Mouse (Mus musculus) cerebellum, adult (tissue): ENCODE results near the gene Sar1a.

Experiments
- ATAC-seq: cut with Nextera tagmentation; 2 replicates; pipeline ENCODE4 v1.9.2; 2017; ENCODE audit warnings: mild to moderate bottlenecking, moderate library complexity, mixed read lengths; ENCODE audit not compliant: insufficient number of reproducible peaks, low FRiP score, low TSS enrichment

Sar1a gene

DNA sequence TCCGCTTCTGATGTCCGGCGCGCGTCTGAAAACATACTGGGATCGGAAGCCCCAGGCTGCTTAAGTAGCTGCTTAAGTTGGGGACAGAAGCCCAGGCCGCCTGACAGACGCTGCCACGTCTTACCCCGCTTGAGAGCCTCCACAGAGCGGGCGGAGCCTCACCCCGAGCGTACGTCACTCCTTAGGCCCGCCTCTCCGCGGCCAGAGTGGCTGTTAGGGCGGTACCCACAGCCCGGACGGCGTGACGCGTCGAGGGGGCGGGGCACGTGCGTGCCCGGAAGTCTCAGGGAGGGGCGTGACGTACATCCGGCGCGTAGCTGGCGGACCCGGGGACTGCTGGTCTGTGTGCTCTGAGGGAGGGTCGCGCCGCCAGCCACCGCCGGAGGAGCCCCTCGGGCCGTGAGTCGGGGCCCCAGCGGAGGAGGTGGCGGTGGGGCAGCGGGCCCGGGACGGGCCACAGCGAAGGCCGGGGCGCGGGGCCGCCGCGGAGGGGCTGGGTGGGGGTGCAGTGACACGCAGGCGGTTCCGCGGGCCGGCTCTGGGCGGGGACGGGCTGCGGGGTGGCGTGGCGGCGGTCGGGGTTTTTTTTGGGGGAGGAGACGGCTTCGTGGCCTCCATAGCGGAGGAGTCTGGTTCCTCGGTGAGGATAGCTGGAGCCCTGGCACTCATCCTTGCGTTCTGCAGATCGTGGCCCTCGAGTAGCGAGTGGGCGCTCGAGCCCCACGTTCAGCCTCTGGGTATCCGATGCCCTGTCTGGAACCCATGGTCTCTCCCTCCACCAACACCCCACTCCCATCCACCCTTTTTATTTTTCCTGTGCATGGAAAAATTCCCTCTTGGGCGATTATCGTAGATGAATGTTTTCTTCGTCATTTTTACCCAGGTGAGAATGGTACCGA, at the start of gene Sar1a:
Gene Sar1a, plus strand, starts transcription at position 285 of the 899 bp plus-strand sequence.
- ATAC-seq: peak; percentile 98

DNA sequence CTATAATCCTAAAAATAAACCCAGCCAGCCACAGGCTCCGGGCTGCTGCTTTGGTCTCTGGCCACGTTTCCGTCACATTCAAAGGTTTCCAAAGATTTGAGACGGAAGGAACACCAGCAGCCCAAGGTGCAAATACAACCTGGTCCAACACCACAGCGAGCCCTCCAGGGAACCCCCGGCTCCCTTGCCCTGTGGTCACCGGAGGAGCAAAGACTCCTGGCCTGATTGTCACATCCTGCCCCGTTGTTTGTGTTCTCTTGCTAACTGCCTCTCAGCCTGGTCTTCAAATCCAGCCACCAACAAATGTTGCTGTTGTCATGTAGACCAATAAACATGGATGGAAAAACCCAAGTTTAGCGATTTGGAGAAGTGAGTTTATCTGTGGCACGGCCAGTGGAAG, 47.7 kb upstream of the Sar1a start:
- ATAC-seq: no peak

DNA sequence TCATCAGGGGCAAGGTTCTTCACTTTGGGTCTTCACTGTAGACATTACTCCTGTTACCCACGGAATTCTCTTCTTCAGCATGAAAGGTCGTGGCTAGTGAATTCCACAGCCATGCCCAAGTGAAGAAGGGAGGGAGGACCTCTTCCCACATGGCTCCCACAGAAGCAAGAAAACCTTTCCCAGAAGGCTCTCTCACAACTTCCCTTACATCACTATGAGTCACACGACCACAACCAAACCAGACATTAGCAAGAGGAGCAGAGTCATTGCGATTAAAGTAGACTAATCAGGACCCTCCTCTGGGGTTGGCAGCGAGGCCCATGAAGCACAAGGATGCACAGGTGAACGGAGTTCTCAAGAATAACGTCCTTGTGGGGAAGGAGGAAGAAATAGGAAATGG, 43.0 kb upstream of the Sar1a start:
- ATAC-seq: no peak

DNA sequence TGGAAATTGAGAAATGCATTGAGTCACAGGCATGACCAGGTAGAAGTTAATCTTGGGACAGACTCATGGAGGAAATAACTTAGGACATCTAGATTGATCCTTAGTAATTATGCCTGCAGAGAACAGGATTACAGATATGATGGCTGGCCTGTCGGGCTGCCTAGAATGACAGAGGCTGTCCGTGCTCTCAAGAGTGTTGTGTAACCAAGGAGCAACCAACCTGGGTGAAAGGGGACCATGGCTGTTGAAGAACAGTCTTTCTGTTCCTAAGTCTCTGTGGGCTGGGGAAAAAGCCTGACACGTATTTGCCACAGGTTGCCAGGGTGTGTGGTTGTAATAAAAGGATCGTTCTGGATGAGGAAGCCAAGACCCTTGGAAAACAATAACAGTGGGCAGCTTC, 39.7 kb upstream of the Sar1a start:
- no peak for ATAC-seq

DNA sequence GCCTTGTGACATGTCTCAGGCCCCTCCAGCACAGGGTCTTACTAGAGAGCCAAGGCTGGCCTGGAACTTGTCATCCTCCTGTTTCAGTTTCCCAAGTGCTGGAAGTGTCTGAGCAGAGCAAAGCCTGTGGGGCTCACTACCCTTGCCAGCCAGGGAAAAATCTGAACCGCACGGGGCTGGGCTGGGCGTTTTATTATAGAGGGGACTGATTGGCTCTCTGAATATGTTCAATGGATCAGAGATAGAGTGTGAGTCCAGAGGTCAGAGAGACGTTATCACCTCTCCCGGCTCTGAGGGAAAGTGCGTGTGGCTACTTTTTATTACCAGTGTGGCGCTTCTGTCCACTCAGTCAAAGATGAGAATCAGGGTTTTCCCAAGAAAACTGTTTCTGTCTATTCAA, 33.5 kb upstream of the Sar1a start:
- ATAC-seq: no peak

DNA sequence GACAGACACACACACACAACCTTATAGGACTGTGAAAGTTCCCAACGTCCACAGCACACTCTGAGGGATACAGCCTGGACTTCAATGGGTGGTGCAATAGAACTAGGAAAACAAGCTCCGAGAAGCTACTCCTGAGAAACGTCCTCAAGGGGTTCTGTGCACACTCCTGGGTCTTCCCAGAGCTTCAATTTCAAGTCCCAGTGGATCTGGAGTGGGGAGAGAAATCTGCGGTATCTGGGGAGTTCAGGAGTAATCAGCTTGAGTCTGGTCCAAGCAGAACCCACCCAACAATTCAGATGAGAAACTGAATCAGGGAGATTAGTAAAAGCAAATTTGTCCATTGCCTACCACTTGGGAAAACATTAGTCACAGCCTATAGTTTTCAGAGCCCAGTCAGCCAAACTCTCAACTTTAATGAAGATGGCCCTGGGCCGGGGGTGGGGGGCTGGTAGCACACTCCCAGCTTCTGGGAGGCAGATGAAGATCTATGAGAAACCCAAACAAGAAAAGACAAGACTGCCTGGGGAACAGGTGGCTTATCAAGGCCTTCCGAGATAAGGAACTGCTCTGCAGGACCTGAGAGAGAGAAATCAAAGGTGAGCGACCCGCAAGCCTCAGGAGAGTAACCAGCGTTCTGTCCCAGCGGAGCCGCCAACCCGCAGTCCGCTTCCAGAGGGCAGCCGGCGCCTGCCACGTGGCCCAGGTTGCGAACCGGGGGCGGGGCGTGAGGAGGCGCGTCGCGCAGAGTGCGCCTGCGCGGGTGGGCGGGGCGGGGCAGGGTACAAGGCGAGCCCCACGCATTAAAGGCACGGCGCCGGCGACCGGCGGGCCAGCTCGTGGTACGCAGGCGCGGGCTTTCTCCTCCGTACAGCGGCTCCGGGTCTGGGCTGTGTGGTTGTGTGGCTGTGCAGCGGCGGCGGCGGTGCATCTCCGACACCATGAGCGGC, 32.0 kb upstream of the Sar1a start, which contains the start of gene Ppa1:
Gene Ppa1, plus strand, starts transcription at position 763 of the 947 bp plus-strand sequence.
- ATAC-seq: peak; percentile 97

DNA sequence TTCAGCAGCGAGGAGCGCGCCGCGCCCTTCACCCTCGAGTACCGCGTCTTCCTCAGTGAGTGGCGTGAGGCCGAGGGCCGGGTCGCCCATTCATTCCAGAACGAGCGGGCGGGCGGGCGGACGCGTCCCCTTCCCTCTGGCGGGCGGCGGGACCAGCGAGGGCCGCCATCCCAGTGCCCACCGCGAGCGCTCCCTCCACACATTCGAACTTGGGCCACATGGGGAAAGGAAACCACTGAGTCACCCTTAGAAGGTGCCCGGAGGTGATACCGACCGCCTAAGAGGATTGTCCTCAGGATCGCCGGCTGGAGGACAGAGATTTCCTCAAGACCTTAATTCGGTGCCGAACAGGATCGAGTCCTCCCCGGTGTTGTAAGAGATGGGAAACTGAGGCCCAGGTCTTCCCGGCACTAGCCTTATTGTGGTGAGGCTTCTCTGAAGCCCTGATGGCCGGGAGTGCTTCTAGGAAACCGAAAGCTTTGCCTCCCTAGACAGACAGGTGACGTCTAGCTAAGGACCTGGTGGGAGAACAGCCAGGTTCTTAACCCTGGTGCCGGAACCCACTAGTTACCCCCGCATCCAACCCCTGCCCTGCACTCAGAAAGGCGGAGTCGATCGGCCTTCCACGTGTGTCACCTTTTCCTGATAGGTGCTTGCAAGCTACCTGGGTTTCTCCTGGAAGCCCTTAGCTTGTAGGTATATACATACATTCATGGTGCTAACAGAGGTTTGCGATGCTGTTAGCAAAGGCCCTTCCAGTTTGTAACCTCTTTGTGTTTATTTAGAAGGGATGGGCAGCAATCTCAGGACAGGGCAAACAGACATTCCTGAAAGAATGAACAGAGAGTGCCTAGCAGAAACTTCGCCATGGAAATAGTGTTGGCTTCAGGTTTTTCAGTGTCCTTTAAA, 31.1 kb upstream of the Sar1a start:
- ATAC-seq: peak; percentile 39; the same call in 1 of the 2 replicates

DNA sequence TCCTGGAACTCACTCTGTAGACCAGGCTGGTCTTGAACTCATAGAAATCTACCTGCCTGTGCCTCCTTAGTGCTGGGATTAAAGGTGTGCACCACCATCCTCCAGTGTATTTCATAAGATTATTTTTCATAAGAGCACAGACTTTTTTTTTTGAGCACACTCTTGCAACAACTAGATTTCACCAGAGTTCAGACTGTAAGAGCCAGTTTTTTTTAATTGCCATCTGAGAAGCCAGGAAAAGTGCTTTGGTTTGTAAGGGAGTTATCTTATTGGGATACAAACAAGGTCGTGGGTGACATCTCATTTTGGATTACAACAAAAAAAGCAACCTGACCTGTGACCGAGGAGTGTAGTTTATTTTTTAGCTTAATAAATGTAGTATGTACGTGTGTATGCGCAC, 26.0 kb upstream of the Sar1a start:
- no peak for ATAC-seq

DNA sequence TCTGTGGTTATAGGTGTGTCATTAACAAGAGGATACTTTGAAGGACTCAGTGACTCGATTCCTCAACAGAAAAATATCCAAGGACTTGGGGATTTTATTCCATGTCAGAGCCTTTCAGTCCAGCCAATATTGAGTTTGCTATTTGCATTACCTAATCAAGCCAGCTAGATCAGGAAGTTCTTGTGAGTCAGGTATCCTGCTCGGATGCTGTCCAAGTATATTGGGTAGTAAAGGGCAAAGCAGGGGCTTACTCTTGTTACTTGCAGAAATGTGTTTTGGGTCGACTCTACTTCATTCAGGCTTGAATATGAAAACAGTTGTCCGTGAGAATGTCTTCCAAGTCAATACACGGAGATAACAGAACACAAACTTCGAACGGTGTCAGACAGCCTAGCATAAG, 25.4 kb upstream of the Sar1a start:
- ATAC-seq: no peak

DNA sequence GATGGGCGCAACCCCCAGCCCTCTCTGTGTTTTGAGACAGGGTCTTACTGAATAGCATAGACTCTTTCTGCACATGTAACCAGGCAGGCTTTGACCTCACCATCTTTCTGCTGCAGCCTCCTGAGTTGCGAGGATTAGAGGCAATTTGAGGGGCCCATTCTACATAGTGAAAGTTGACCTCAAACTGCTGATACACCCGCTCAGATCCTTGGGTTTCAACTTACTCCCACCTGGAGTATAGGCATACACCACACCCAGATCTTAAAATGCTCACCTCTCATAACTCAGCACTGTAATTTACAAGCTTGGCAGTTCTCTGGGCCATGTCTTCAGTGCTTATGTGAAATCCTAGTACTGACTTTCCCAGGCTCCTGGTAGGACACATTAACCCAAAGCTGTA, 24.9 kb upstream of the Sar1a start:
- no peak for ATAC-seq

DNA sequence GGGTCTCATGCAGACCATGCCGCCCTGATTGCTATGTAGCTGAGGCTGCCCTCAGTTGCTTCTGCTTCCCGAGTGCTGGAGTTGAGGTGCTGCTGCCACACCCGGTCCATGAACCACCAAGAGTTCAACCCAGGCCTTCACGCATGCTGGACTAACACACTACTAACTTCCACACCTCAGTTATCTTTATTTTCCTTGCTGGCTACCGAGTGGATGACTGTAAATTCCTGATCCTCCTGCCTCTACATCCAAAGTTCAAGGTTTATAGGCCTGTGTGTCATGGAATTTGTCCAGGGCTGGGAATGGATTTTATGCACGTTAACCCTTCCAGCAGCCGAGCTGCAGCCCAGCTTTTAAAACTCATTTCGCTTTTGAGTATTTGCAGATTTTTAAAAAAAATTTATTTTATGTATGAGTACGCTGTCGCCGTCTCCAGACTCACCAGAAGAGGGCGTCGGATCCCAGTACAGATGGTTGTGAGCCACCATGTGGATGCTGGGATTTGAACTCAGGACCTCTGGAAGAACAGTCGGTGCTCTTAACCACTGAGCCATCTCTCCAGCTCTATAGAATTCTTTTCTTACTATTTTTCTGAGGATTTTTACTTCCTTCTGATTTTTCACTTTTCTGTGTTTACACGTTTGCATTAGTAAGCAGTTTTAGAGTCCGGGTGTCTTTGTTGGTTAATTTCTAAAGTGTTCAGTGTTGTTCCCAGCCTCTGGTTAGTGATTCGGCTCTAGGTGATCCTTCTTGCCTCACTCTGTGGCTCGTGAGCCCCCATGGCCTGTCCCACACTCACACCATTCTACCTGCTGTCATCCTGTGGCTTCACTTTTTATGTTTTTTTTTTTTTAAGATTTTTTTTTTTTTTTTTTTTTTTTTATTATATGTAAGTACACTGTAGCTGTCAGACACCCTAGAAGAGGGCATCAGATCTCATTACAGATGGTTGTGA, 22.9 kb upstream of the Sar1a start:
- ATAC-seq: no peak

DNA sequence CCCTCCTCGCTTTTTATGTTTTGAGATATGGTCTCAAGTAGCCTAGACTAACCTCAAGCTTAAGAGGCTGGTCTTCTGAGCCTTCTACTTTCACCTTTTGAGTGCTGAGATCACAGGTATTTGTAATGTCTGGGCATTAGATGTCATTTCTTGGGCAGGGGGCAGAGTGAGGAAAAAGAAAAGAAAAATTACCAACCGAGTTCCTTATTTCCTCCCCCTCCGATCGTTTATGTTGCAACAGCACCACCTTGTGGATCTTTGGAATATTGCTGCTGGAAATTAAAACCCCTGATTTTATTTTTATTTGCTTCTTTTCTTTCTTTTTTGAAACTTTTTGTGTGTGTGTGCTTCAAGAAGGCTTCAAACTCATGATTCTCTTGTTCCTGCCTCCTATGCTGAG, 22.1 kb upstream of the Sar1a start:
- ATAC-seq: no peak; the same call in 1 of the 2 replicates

DNA sequence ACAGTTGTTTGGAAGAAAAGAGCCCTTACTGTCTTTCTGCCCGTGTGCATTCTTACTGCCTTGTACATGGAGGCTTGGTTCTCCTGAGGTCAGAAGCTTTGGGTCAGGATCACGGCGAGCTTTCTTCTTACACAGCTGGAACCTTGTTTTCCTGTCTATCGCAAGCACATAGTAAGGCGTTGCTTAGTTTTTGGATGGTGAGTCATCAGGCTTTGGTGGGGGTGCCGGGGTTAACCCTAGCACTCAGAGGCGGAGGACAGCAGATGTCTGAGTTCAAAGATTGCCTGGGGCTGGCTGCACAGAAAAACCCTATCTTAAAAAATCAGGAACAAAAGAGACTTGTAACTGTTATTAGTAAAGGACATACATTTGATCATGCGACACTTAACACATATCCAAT, 18.2 kb upstream of the Sar1a start:
- no peak for ATAC-seq

DNA sequence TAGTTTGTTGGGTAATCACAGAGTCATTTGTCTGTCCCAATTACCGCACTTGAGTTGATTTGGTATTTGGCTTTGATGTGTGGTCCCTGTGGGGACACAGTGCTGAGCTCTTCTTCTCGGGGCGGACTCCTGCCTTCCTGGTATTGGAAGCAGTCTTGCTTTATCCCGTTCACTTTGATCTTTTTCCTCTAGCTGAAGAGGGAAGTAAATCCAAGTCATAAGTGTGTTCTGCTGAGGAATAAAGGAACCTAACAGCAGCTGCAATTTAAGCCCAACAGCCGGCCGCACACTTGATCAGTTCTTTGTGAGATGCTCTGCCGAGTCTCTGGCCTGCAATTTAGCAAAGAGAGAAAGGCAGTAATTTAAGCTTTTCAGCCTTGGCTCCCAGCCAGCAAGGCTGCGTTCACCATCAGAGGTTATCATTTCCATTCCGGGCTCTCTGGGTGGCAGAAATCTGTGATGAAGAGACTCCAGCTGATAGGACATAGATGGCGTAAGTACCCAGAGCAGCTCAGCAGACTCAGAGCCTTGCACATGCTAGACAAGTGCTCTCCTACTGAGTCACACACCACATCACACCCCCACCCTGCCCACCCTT, 17.6 kb upstream of the Sar1a start:
- ATAC-seq: no peak

DNA sequence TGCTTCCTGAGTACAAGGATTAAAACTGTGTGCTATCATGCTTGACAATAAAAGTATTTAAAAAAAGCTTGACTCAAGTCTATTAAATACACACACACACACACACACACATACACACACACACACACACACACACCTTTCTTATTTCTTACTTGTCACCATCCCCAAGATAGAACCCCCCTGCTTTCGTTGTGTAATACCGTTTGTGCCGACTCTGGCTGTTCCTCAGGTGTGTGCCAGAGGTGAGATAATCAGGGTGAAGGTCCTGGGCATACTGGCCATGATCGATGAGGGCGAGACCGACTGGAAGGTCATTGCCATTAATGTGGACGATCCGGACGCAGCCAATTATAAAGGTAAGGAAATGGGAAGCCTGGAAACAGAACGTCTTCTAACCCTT, 15.0 kb upstream of the Sar1a start:
- ATAC-seq: no peak

DNA sequence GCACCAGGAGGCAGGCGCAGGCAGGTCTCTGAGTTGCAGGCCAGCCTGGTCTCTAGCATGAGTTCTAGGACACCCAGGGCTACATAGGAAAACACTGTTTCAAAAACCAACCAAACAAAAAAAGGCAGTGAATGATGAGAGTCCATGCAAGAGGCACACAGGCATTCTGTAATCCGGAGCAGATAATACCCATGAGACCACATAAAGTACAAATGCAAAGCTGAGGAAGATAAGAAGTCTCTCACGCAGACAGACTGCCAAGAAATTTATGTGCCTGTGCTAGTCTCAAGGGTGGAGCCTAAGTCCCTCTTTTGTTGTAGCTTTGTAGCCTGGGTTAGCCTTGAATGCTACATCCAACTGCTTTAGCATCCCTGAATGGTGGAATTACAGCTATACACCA, 14.4 kb upstream of the Sar1a start:
- ATAC-seq: no peak

DNA sequence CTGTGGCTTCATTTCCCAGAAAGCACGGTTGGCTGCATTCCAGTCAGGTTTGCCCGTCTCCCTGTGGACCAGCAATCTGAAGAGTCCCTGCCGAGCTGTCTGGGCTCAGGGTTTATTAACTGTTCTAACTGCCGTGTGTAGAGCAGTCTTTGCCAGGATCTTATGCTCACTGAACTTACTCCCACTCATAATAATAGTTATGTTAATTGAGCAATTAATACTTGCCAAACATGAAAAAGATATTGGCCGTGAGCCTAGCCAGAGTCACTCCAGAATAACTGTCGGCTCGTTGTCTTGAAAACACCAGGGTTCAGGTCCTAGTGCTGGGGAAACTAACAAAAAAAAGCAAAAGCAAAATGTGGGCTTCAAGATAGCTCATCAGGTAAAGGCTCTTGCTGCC, 10.8 kb upstream of the Sar1a start:
- no peak for ATAC-seq

DNA sequence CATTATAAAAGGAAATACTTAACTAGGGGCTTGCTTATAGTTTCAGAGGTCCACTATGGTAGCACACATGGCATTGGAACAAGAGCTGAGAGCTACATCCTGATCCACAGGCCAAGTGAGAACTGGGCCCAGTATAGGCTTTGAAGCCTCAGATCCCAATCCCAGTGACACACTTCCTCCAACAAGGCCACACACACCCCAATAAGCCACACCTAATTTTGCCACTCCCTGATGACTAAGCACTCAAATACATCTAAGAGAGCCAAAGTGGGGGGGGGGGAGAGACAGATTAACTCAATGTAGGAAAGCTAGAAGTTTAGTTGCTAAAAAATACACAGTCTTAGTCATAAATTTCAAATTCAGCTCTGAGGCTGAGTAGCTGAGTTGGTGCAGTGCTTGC, 10.2 kb upstream of the Sar1a start:
- ATAC-seq: no peak

DNA sequence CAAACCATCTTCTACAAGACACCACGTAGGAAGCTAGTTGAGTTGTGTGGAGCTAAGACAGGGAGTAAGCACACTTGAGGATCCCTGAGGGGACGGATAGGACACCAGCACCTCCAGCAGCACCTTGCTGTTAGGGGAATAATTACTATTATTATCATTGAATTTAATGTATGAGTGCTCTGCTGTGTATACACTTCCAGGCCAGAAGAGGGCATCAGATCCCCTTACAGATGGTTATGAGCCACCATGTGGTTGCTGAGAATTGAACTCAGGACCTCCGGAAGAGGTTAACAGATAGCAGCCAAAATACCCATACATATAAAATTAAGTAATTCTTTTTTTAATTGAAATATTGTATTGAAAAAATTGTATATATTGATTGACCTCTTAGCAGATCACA, 9.3 kb upstream of the Sar1a start:
- ATAC-seq: no peak
